Mouse (Mus musculus): ENCODE measurements around the gene Cd8a.

DNA sequence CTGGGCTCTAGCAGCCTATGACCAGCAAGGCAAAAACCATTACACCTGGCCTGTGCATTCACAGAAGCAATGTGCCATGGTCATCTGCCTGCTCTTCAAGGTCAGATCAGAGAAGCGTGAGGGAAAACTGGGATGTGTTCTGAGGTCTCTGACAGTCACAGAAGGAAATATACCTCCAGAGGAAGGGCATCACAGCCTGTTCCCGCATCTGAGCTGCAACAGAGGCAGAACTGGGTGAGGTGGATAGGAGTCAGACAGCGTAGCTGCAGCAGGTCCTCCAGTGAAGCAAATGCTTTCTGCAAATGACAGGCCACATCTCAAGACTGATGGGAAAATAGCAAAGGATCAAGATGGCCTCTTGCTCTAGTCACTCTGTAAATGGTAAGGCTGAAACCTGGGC lies 34.3 kb upstream of the Cd8a start:
- TF ChIP-seq CTCF (IDR thresholded peaks at IDR 0.05; ENCODE audit: borderline replicate concordance, extremely low read depth, insufficient read depth, insufficient read length) (no peak), POLR2A (IDR thresholded peaks at IDR 0.05; ENCODE audit: borderline replicate concordance, extremely low read depth, insufficient read depth, insufficient read length, poor library complexity, severe bottlenecking) (no peak)

Measured in brain, embryonic 14.5 days (tissue).